Mouse (Mus musculus): ENCODE data around the gene Etl4.

- TF ChIP-seq MYOD1 (IDR thresholded peaks at IDR 0.05; ENCODE audit: control insufficient read depth in 1 of 3, insufficient read length in 2 of 3, low read depth in 2 of 3) (no peak), TCF12 (IDR thresholded peaks at IDR 0.05; ENCODE audit: insufficient read depth, poor library complexity, severe bottlenecking) (no peak), POLR2A (IDR thresholded peaks at IDR 0.05; ENCODE audit: insufficient read length, low read depth) (no peak), USF1 (IDR thresholded peaks at IDR 0.05; ENCODE audit: low read depth) (no peak), MYOG (IDR thresholded peaks at IDR 0.05; ENCODE audit: control insufficient read depth in 1 of 3, insufficient read depth in 1 of 3, insufficient read length in 2 of 3, low read depth in 2 of 3) (no peak), MAX (IDR thresholded peaks at IDR 0.05; ENCODE audit: low read depth) (no peak), POLR2AphosphoS2 (IDR thresholded peaks at IDR 0.05; ENCODE audit: insufficient read length, low read depth) (no peak), E2F4 (IDR thresholded peaks at IDR 0.05; ENCODE audit: insufficient read depth) (no peak)
Observed at GRCm38 (mm10) chr2:20407101-20407500, 497.5 kb downstream of the Etl4 start.

All from myocyte (in vitro differentiated cells).